Mouse (Mus musculus) thymus, adult 2 months (tissue): Measurements from ENCODE around the gene Gm20388. TPM values are rescaled to one million over a fixed set of nuclear protein-coding genes. Genes with fewer than 3 reads are reported as not detected.

ENCODE experiments used
- DNase-seq: peaks from one replicate; pipeline ENCODE4 v3.0.0; 2021
- H3K27ac ChIP-seq: fragments of 200-500 bp; 2 replicates; pipeline ENCODE4 v1.5.1; 2012; ENCODE audit warnings: low read length, control low read depth; ENCODE audit not compliant: control insufficient read depth, insufficient read depth
- H3K27me3 ChIP-seq: fragments of 200-500 bp; 2 replicates; pipeline ENCODE4 v1.6.1; 2012; ENCODE audit warnings: mild to moderate bottlenecking, low read length, moderate library complexity, mixed read lengths; ENCODE audit not compliant: control insufficient read depth, insufficient read depth
- H3K36me3 ChIP-seq: fragments of 200-500 bp; 2 replicates; pipeline ENCODE4 v1.6.1; 2012; ENCODE audit warnings: mild to moderate bottlenecking, low read length, moderate library complexity; ENCODE audit not compliant: control insufficient read depth, insufficient read depth
- H3K4me1 ChIP-seq: fragments of 200-500 bp; replicated peaks from 2 replicates; pipeline ENCODE4 v1.6.1; 2012; ENCODE audit warnings: low read length; ENCODE audit not compliant: control insufficient read depth, insufficient read depth
- H3K4me3 ChIP-seq: fragments of 200-500 bp; 2 replicates; pipeline ENCODE4 v1.5.1; 2012; ENCODE audit warnings: mild to moderate bottlenecking, low read length, control low read depth, moderate library complexity; ENCODE audit not compliant: control insufficient read depth, insufficient read depth
- CTCF ChIP-seq: fragments of 200-500 bp; IDR thresholded peaks from 2 replicates; pipeline ENCODE4 v1.5.1; 2012; ENCODE audit warnings: mild to moderate bottlenecking, control low read depth, low read length, moderate library complexity, borderline replicate concordance; ENCODE audit not compliant: control insufficient read depth, poor library complexity, insufficient read depth; ENCODE audit errors: extremely low read depth
- POLR2A ChIP-seq: fragments of 200-500 bp; IDR thresholded peaks from 2 replicates; pipeline ENCODE4 v1.6.1; 2012; ENCODE audit warnings: mild to moderate bottlenecking, low read length, control low read depth, moderate library complexity; ENCODE audit not compliant: control insufficient read depth, poor library complexity, insufficient read depth; ENCODE audit errors: extremely low read depth
- WGBS: fragments of 180-500 bp; shearing (Covaris S2); methylation state at CpG from one replicate; pipeline ENCODE4 v1.1.7; 2018; 5-methylcytosine and 5-hydroxymethylcytosine counted together
- polyA plus RNA-seq: library from polyadenylated mRNA; depleted of rRNA; stranded (reverse); fragments of >200 nt; gene quantifications from 2 replicates; pipeline ENCODE4 v1.2.3, GENCODE M21; 2012

Gene Gm20388
- polyA plus RNA-seq, 1 experiment = 103 TPM

- TF ChIP-seq POLR2A (no peak), CTCF (peak; percentile 83; the same call in 1 of the 2 replicates)
- Histone ChIP-seq H3K36me3 (no peaks in the 10 kb centered on the region), H3K27ac (no peak overlapping the region), H3K4me3 (no peak overlapping the region), H3K4me1 (no peaks in the 10 kb centered on the region), H3K27me3 (no peaks in the 10 kb centered on the region)
- 70% methylated on average over 5 of the region's 5 CpGs for WGBS
- peak; percentile 41 for DNase-seq
Observed at GRCm38 (mm10) chr8:122139784-122140183, 2229.1 kb downstream of the Gm20388 start.

- H3K27me3 ChIP-seq = no peaks in the 10 kb centered on the region
- H3K27ac ChIP-seq = no peak overlapping the region
- no peak for DNase-seq
- no peaks in the 10 kb centered on the region for H3K36me3 ChIP-seq
- 95% methylated on average over 4 of the region's 4 CpGs for WGBS
- no peaks in the 10 kb centered on the region for H3K4me1 ChIP-seq
- no peak for TF ChIP-seq POLR2A
- no peak for TF ChIP-seq CTCF
- H3K4me3 ChIP-seq = no peak overlapping the region
Observed at GRCm38 (mm10) chr8:122140411-122140810, 2229.8 kb downstream of the Gm20388 start.

GRCm38 (mm10) chr8:122142428-122142827, 2231.8 kb downstream of the Gm20388 start:
- Histone ChIP-seq H3K36me3 (no peaks in the 10 kb centered on the region), H3K27ac (no peak overlapping the region), H3K4me1 (no peaks in the 10 kb centered on the region), H3K4me3 (no peak overlapping the region), H3K27me3 (no peaks in the 10 kb centered on the region)
- WGBS = 94% methylated on average over 4 of the region's 4 CpGs
- DNase-seq = no peak
- no peak for TF ChIP-seq POLR2A
- no peak for TF ChIP-seq CTCF

- 100% methylated on average over 1 of the region's 1 CpGs for WGBS
- H3K4me1 ChIP-seq = no peaks in the 10 kb centered on the region
Observed at GRCm38 (mm10) chr8:122143231-122143630, 2232.6 kb downstream of the Gm20388 start.

GRCm38 (mm10) chr8:122144729-122145311, 2234.2 kb downstream of the Gm20388 start:
- H3K36me3 ChIP-seq = no peaks in the 10 kb centered on the region
- TF ChIP-seq CTCF (no peak), POLR2A (no peak)
- no peaks in the 10 kb centered on the region for H3K4me1 ChIP-seq
- no peak for DNase-seq
- H3K27ac ChIP-seq = no peak overlapping the region
- no peak overlapping the region for H3K4me3 ChIP-seq
- 51% methylated on average over 11 of the region's 11 CpGs for WGBS
- no peaks in the 10 kb centered on the region for H3K27me3 ChIP-seq

More at GRCm38 (mm10) chr8:122143231-122143630, 2232.6 kb downstream of the Gm20388 start:
- TF ChIP-seq POLR2A (no peak), CTCF (no peak)
- Histone ChIP-seq H3K27me3 (no peaks in the 10 kb centered on the region), H3K27ac (no peak overlapping the region), H3K4me3 (no peak overlapping the region), H3K36me3 (no peaks in the 10 kb centered on the region)
- DNase-seq = no peak

- H3K27ac ChIP-seq = no peak overlapping the region
- WGBS = 85% methylated on average over 4 of the region's 4 CpGs
- TF ChIP-seq POLR2A = no peak
- TF ChIP-seq CTCF = no peak
- H3K27me3 ChIP-seq = no peaks in the 10 kb centered on the region
- no peaks in the 10 kb centered on the region for H3K4me1 ChIP-seq
- no peak overlapping the region for H3K4me3 ChIP-seq
- no peaks in the 10 kb centered on the region for H3K36me3 ChIP-seq
- no peak for DNase-seq
Observed at GRCm38 (mm10) chr8:122149045-122149444, 2238.4 kb downstream of the Gm20388 start.

GRCm38 (mm10) chr8:122149606-122150005, 2239.0 kb downstream of the Gm20388 start:
- 90% methylated on average over 8 of the region's 8 CpGs for WGBS
- DNase-seq = no peak
- Histone ChIP-seq H3K27me3 (no peaks in the 10 kb centered on the region), H3K4me1 (no peaks in the 10 kb centered on the region), H3K36me3 (no peaks in the 10 kb centered on the region), H3K4me3 (no peak overlapping the region), H3K27ac (no peak overlapping the region)
- TF ChIP-seq CTCF (no peak), POLR2A (no peak)
